Mouse (Mus musculus) forebrain, embryonic 10.5 days (tissue): ENCODE measurements at regions not wholly inside any gene's neighbourhood (a gene's known extent, or its start where the extent isn't known, plus 50 kb on each side); places are given as distances from the start of the nearest gene placed in this dataset.
A peak's percentile ranks its signal among the peaks of the same experiment; 100 is the strongest.
"Not testable (repeated sequence)": the region's sequence is repeated elsewhere in the genome, so short reads cannot be mapped to it uniquely, and the experiment has no call there.

Experiments used
- DNase-seq: peaks from one replicate; pipeline ENCODE4 v3.0.0-alpha.2; 2017; ENCODE audit warnings: low spot score; ENCODE audit errors: extremely low spot score
- H3K27ac ChIP-seq: fragments of 300-500 bp; sonication (generic); 2 replicates; pipeline ENCODE4 v1.5.1; 2016; ENCODE audit warnings: mild to moderate bottlenecking
- H3K27me3 ChIP-seq: fragments of 300-500 bp; sonication (generic); 2 replicates; pipeline ENCODE4 v1.6.1; 2016; ENCODE audit warnings: mild to moderate bottlenecking; ENCODE audit not compliant: poor library complexity, severe bottlenecking
- H3K36me3 ChIP-seq: fragments of 300-500 bp; sonication (generic); replicated peaks from 2 replicates; pipeline ENCODE4 v1.6.1; 2016; ENCODE audit warnings: mild to moderate bottlenecking, moderate library complexity
- H3K4me1 ChIP-seq: fragments of 300-500 bp; sonication (generic); 2 replicates; pipeline ENCODE4 v1.6.1; 2016
- H3K4me3 ChIP-seq: fragments of 300-500 bp; sonication (generic); 2 replicates; pipeline ENCODE4 v1.5.1; 2016; ENCODE audit warnings: mild to moderate bottlenecking, moderate library complexity
- H3K9me3 ChIP-seq: fragments of 300-500 bp; sonication (generic); 2 replicates; pipeline ENCODE4 v1.6.1; 2016; ENCODE audit warnings: mild to moderate bottlenecking, moderate library complexity
- WGBS: fragments of 180-500 bp; shearing (Covaris S2); methylation state at CpG from one replicate; pipeline ENCODE4 v1.1.7; 2016; 5-methylcytosine and 5-hydroxymethylcytosine counted together

- no peaks in the 10 kb centered on the region for H3K9me3 ChIP-seq
These were observed 113.1 kb upstream of the Rasgrp1 start for GRCm38 (mm10) chr2:117455740-117456455.

GRCm38 (mm10) chr2:117456456-117457020 lies 113.7 kb upstream of the Rasgrp1 start:
- Histone ChIP-seq H3K27me3 (no peaks in the 10 kb centered on the region), H3K4me3 (no peak overlapping the region), H3K9me3 (no peaks in the 10 kb centered on the region), H3K4me1 (peaks cover 15% of the 10 kb centered on the region), H3K36me3 (no peaks in the 10 kb centered on the region), H3K27ac (0 out of 2 replicates have a peak overlapping the region, but pooled peaks have one; percentile 15)
- 86% methylated on average over 13 of the region's 13 CpGs for WGBS
- DNase-seq = no peak

More at GRCm38 (mm10) chr2:117455740-117456455, 113.1 kb upstream of the Rasgrp1 start:
- no peak overlapping the region for H3K4me3 ChIP-seq
- H3K36me3 ChIP-seq = no peaks in the 10 kb centered on the region
- peaks cover 15% of the 10 kb centered on the region for H3K4me1 ChIP-seq
- H3K27me3 ChIP-seq = no peaks in the 10 kb centered on the region
- 0 out of 2 replicates have a peak overlapping the region, but pooled peaks have one; percentile 15 for H3K27ac ChIP-seq
- WGBS = 67% methylated on average over 7 of the region's 7 CpGs
- no peak for DNase-seq

GRCm38 (mm10) chr2:117461541-117462290 lies 118.9 kb upstream of the Rasgrp1 start:
- WGBS = 85% methylated on average over 4 of the region's 4 CpGs

GRCm38 (mm10) chr2:117474885-117475542 lies 132.2 kb upstream of the Rasgrp1 start:
- 87% methylated on average over 2 of the region's 2 CpGs for WGBS
- H3K36me3 ChIP-seq = no peaks in the 10 kb centered on the region
- H3K4me1 ChIP-seq = no peaks in the 10 kb centered on the region
- no peaks in the 10 kb centered on the region for H3K9me3 ChIP-seq
- H3K27ac ChIP-seq = no peak overlapping the region
- H3K4me3 ChIP-seq = no peak overlapping the region
- H3K27me3 ChIP-seq = no peaks in the 10 kb centered on the region
- DNase-seq = no peak

More at GRCm38 (mm10) chr2:117461541-117462290, 118.9 kb upstream of the Rasgrp1 start:
- H3K4me1 ChIP-seq = peaks cover 4% of the 10 kb centered on the region
- no peak overlapping the region for H3K27ac ChIP-seq
- H3K36me3 ChIP-seq = no peaks in the 10 kb centered on the region
- no peak overlapping the region for H3K4me3 ChIP-seq
- H3K9me3 ChIP-seq = no peaks in the 10 kb centered on the region
- H3K27me3 ChIP-seq = no peaks in the 10 kb centered on the region
- no peak for DNase-seq

GRCm38 (mm10) chr2:117475561-117475960 lies 132.8 kb upstream of the Rasgrp1 start:
- H3K36me3 ChIP-seq = no peaks in the 10 kb centered on the region
- no peak overlapping the region for H3K4me3 ChIP-seq
- no peak overlapping the region for H3K27ac ChIP-seq
- no peaks in the 10 kb centered on the region for H3K9me3 ChIP-seq
- 50% methylated on average over 3 of the region's 3 CpGs for WGBS
- no peak for DNase-seq
- no peaks in the 10 kb centered on the region for H3K4me1 ChIP-seq
- H3K27me3 ChIP-seq = no peaks in the 10 kb centered on the region

- DNase-seq, H3K27ac ChIP-seq, H3K36me3 ChIP-seq, H3K4me1 ChIP-seq, H3K4me3 ChIP-seq, H3K27me3 ChIP-seq, H3K9me3 ChIP-seq: not testable (repeated sequence)
- 92% methylated on average over 11 of the region's 11 CpGs for WGBS
These were observed 134.7 kb upstream of the Rasgrp1 start for GRCm38 (mm10) chr2:117477503-117477902.

- not testable (repeated sequence) for H3K9me3 ChIP-seq, H3K36me3 ChIP-seq, DNase-seq, H3K27me3 ChIP-seq, H3K27ac ChIP-seq, H3K4me3 ChIP-seq, H3K4me1 ChIP-seq
- WGBS = 89% methylated on average over 16 of the region's 16 CpGs
These were observed 136.6 kb upstream of the Rasgrp1 start for GRCm38 (mm10) chr2:117479244-117480009.

GRCm38 (mm10) chr2:117486447-117486846 lies 143.6 kb upstream of the Rasgrp1 start:
- WGBS = 91% methylated on average over 2 of the region's 2 CpGs
- H3K27ac ChIP-seq = no peak overlapping the region

GRCm38 (mm10) chr2:117498565-117498964 lies 155.8 kb upstream of the Rasgrp1 start:
- DNase-seq = no peak
- no peaks in the 10 kb centered on the region for H3K4me1 ChIP-seq
- H3K27me3 ChIP-seq = no peaks in the 10 kb centered on the region
- H3K36me3 ChIP-seq = no peaks in the 10 kb centered on the region
- H3K9me3 ChIP-seq = no peaks in the 10 kb centered on the region
- 88% methylated on average over 5 of the region's 5 CpGs for WGBS
- H3K4me3 ChIP-seq = no peak overlapping the region
- no peak overlapping the region for H3K27ac ChIP-seq

More at GRCm38 (mm10) chr2:117486447-117486846, 143.6 kb upstream of the Rasgrp1 start:
- DNase-seq = no peak
- H3K27me3 ChIP-seq = no peaks in the 10 kb centered on the region
- no peaks in the 10 kb centered on the region for H3K4me1 ChIP-seq
- no peak overlapping the region for H3K4me3 ChIP-seq
- H3K9me3 ChIP-seq = no peaks in the 10 kb centered on the region
- H3K36me3 ChIP-seq = no peaks in the 10 kb centered on the region

- no peaks in the 10 kb centered on the region for H3K4me1 ChIP-seq
- H3K27me3 ChIP-seq = no peaks in the 10 kb centered on the region
- no peaks in the 10 kb centered on the region for H3K9me3 ChIP-seq
- H3K4me3 ChIP-seq = no peak overlapping the region
- H3K36me3 ChIP-seq = no peaks in the 10 kb centered on the region
- no peak overlapping the region for H3K27ac ChIP-seq
- DNase-seq = no peak
These were observed 159.8 kb upstream of the Rasgrp1 start for GRCm38 (mm10) chr2:117502611-117503010.

GRCm38 (mm10) chr2:117511737-117512136 lies 168.9 kb upstream of the Rasgrp1 start:
- no peak for DNase-seq
- no peaks in the 10 kb centered on the region for H3K36me3 ChIP-seq
- 78% methylated on average over 3 of the region's 3 CpGs for WGBS

GRCm38 (mm10) chr2:117512551-117512950 lies 169.8 kb upstream of the Rasgrp1 start:
- Histone ChIP-seq H3K27me3 (no peaks in the 10 kb centered on the region), H3K4me3 (no peak overlapping the region), H3K9me3 (no peaks in the 10 kb centered on the region), H3K4me1 (peaks cover 10% of the 10 kb centered on the region; the same call in 1 of the 2 replicates), H3K27ac (no peak overlapping the region), H3K36me3 (no peaks in the 10 kb centered on the region)
- 76% methylated on average over 9 of the region's 9 CpGs for WGBS
- no peak for DNase-seq

More at GRCm38 (mm10) chr2:117511737-117512136, 168.9 kb upstream of the Rasgrp1 start:
- no peak overlapping the region for H3K27ac ChIP-seq
- no peak overlapping the region for H3K4me3 ChIP-seq
- no peaks in the 10 kb centered on the region for H3K9me3 ChIP-seq
- H3K27me3 ChIP-seq = no peaks in the 10 kb centered on the region
- peaks cover 7% of the 10 kb centered on the region; the same call in 1 of the 2 replicates for H3K4me1 ChIP-seq
